ENCODE assay signal across 20 mouse cellular contexts in genomic region chr14:21958643-21959042, GRCm38 (mm10).
"Had no signal": no experiment of that assay in that cellular context is flagged by ENCODE, and none has a peak within 500 bp of the region (broad histone marks: within the 10 kb centered on the region; RNA-seq: fewer than 3 reads in every experiment).

No protein-coding gene starts in this region.

- H3K27me3 ChIP-seq: embryonic facial prominence, embryonic 12.5 days; embryonic facial prominence, embryonic 13.5 days; embryonic facial prominence, embryonic 15.5 days; forebrain, embryonic 12.5 days; forebrain, embryonic 15.5 days had no signal

- H3K9me3 ChIP-seq: embryonic facial prominence, embryonic 10.5 days; embryonic facial prominence, embryonic 12.5 days; embryonic facial prominence, embryonic 13.5 days; embryonic facial prominence, embryonic 15.5 days; forebrain, embryonic 10.5 days; forebrain, embryonic 12.5 days; forebrain, embryonic 13.5 days; forebrain, embryonic 15.5 days had no signal

- H3K4me3 ChIP-seq: embryonic facial prominence, embryonic 10.5 days; embryonic facial prominence, embryonic 12.5 days; embryonic facial prominence, embryonic 13.5 days; embryonic facial prominence, embryonic 15.5 days; erythroblast, embryonic 14.5 days; forebrain, embryonic 10.5 days; forebrain, embryonic 12.5 days; forebrain, embryonic 13.5 days; forebrain, embryonic 15.5 days; gastrocnemius, adult 2 months had no signal

- H3K9ac ChIP-seq: embryonic facial prominence, embryonic 12.5 days; embryonic facial prominence, embryonic 13.5 days; embryonic facial prominence, embryonic 15.5 days; forebrain, embryonic 12.5 days; forebrain, embryonic 13.5 days; forebrain, embryonic 15.5 days; forebrain, postnatal 0 days had no signal

- H3K27ac ChIP-seq: embryonic facial prominence, embryonic 10.5 days; embryonic facial prominence, embryonic 12.5 days; embryonic facial prominence, embryonic 13.5 days; embryonic facial prominence, embryonic 15.5 days; forebrain, embryonic 10.5 days; forebrain, embryonic 12.5 days; forebrain, embryonic 13.5 days; forebrain, embryonic 15.5 days; gastrocnemius, adult 2 months had no signal

- ATAC-seq: forebrain, embryonic 13.5 days; forebrain, embryonic 14.5 days; forebrain, embryonic 15.5 days; forebrain, embryonic 16.5 days had no signal

- H3K4me2 ChIP-seq: embryonic facial prominence, embryonic 12.5 days; embryonic facial prominence, embryonic 13.5 days; embryonic facial prominence, embryonic 15.5 days; forebrain, embryonic 12.5 days; forebrain, embryonic 13.5 days; forebrain, embryonic 15.5 days had no signal

- DNase-seq: cerebellum, adult 9-10 months; embryo, embryonic 11 days; gastrocnemius, adult 2 months; gastrocnemius, postnatal 10 days; gastrocnemius, postnatal 14 days; gastrocnemius, postnatal 25 days; gastrocnemius, postnatal 36 days; heart, adult 11 months had no signal

- H3K36me3 ChIP-seq: embryonic facial prominence, embryonic 10.5 days; embryonic facial prominence, embryonic 12.5 days; embryonic facial prominence, embryonic 13.5 days; embryonic facial prominence, embryonic 15.5 days; forebrain, embryonic 10.5 days; forebrain, embryonic 12.5 days; forebrain, embryonic 15.5 days had no signal

- H3K4me1 ChIP-seq: embryonic facial prominence, embryonic 12.5 days; embryonic facial prominence, embryonic 13.5 days; embryonic facial prominence, embryonic 15.5 days; forebrain, embryonic 12.5 days; forebrain, embryonic 15.5 days had no signal
